Mouse (Mus musculus) thymus, adult 2 months (tissue): Measurements from ENCODE around the gene Mest. TPM values are rescaled to one million over a fixed set of nuclear protein-coding genes. Genes with fewer than 3 reads are reported as not detected.

ENCODE experiments used
- DNase-seq: peaks from one replicate; pipeline ENCODE4 v3.0.0; 2021
- H3K27ac ChIP-seq: fragments of 200-500 bp; 2 replicates; pipeline ENCODE4 v1.5.1; 2012; ENCODE audit warnings: low read length, control low read depth; ENCODE audit not compliant: control insufficient read depth, insufficient read depth
- H3K27me3 ChIP-seq: fragments of 200-500 bp; 2 replicates; pipeline ENCODE4 v1.6.1; 2012; ENCODE audit warnings: mild to moderate bottlenecking, low read length, moderate library complexity, mixed read lengths; ENCODE audit not compliant: control insufficient read depth, insufficient read depth
- H3K36me3 ChIP-seq: fragments of 200-500 bp; 2 replicates; pipeline ENCODE4 v1.6.1; 2012; ENCODE audit warnings: mild to moderate bottlenecking, low read length, moderate library complexity; ENCODE audit not compliant: control insufficient read depth, insufficient read depth
- H3K4me1 ChIP-seq: fragments of 200-500 bp; replicated peaks from 2 replicates; pipeline ENCODE4 v1.6.1; 2012; ENCODE audit warnings: low read length; ENCODE audit not compliant: control insufficient read depth, insufficient read depth
- H3K4me3 ChIP-seq: fragments of 200-500 bp; 2 replicates; pipeline ENCODE4 v1.5.1; 2012; ENCODE audit warnings: mild to moderate bottlenecking, low read length, control low read depth, moderate library complexity; ENCODE audit not compliant: control insufficient read depth, insufficient read depth
- CTCF ChIP-seq: fragments of 200-500 bp; IDR thresholded peaks from 2 replicates; pipeline ENCODE4 v1.5.1; 2012; ENCODE audit warnings: mild to moderate bottlenecking, control low read depth, low read length, moderate library complexity, borderline replicate concordance; ENCODE audit not compliant: control insufficient read depth, poor library complexity, insufficient read depth; ENCODE audit errors: extremely low read depth
- POLR2A ChIP-seq: fragments of 200-500 bp; IDR thresholded peaks from 2 replicates; pipeline ENCODE4 v1.6.1; 2012; ENCODE audit warnings: mild to moderate bottlenecking, low read length, control low read depth, moderate library complexity; ENCODE audit not compliant: control insufficient read depth, poor library complexity, insufficient read depth; ENCODE audit errors: extremely low read depth
- WGBS: fragments of 180-500 bp; shearing (Covaris S2); methylation state at CpG from one replicate; pipeline ENCODE4 v1.1.7; 2018; 5-methylcytosine and 5-hydroxymethylcytosine counted together
- polyA plus RNA-seq: library from polyadenylated mRNA; depleted of rRNA; stranded (reverse); fragments of >200 nt; gene quantifications from 2 replicates; pipeline ENCODE4 v1.2.3, GENCODE M21; 2012

Gene Mest
- polyA plus RNA-seq, 1 experiment: 13.3 TPM

DNA sequence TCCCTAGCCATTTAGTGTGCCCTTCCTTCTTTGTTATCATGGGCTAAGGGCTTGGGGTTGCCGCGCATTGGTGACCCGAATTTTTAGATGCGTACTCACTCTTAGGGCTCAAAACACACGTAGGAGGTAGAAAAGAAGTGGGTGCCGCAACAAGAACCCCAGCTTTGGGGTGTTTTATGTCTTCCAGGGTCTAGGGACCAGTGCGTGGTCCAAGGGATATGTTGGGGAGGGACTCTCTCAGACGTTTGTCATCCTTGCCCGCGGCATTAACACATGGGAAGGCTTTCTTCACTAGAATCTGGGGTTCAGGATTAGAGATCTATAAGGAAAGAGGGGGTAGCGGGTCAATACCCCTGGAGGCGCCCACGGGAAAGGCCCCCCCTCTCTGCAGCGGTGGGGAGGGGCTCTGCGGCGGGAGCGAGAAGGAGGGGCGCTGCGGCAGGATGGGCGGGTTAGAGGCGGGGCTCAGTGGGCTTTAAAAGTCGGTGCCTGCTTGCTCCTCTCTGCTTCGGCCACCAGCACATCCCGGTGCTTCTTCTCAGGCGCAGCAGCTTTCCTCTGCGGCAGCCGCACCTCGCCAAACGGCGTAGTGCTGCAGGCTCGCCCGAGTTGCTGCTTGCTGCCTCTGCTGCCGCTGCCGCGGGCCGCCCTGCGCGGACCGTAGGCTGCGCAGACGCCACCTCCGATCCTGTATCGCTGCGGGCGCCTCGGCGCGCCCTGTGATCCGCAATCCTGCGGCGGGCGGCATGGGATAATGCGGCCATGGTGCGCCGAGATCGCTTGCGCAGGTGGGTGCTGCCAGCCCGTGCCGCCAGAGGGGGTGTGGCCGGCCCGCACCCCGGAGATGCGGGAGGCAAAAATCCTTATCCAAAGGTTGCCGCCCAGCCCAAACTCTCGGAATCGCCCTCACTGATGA is 14.5 kb downstream of the Mest start:
- Histone ChIP-seq H3K36me3 (no peaks in the 10 kb centered on the region), H3K27me3 (peaks cover 11% of the 10 kb centered on the region; the same call in 1 of the 2 replicates), H3K27ac (no peak overlapping the region), H3K4me1 (no peaks in the 10 kb centered on the region; the same call in 1 of the 2 replicates), H3K4me3 (peak overlapping the region; percentile 40)
- DNase-seq: peak; percentile 27
- TF ChIP-seq POLR2A (no peak), CTCF (no peak)
- 42% methylated on average over 66 of the region's 66 CpGs for WGBS

DNA sequence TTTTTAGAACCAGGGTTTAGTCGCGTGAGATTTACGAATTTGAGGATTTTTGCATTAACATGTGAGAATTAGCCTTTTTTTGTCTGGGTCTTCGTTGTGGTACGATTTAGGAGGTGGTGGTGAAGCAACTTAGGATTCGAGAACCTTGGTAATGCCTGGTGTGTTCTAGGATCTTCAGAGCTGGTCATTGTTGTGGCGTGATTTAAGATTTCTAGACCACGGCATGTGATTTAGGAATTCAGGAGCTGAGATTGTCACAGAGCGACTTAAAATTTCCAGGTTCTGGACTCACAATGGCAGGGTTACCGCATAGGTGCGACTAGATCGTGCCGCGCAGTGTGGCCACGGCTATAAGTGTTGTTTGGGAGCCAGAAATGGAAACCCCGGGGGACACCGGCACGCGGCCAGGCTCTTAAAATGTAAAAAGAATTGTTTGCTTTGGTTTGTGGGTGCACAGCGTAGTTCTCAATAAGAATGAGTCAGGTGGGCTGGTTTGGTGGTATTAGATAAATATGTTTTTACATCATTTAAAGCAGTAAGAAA is 15.2 kb downstream of the Mest start:
- Histone ChIP-seq H3K4me3 (no peak overlapping the region), H3K36me3 (no peaks in the 10 kb centered on the region), H3K27me3 (peaks cover 9% of the 10 kb centered on the region; the same call in 1 of the 2 replicates), H3K27ac (no peak overlapping the region), H3K4me1 (no peaks in the 10 kb centered on the region; the same call in 1 of the 2 replicates)
- 49% methylated on average over 20 of the region's 20 CpGs for WGBS
- TF ChIP-seq POLR2A (no peak), CTCF (no peak)
- DNase-seq: no peak

DNA sequence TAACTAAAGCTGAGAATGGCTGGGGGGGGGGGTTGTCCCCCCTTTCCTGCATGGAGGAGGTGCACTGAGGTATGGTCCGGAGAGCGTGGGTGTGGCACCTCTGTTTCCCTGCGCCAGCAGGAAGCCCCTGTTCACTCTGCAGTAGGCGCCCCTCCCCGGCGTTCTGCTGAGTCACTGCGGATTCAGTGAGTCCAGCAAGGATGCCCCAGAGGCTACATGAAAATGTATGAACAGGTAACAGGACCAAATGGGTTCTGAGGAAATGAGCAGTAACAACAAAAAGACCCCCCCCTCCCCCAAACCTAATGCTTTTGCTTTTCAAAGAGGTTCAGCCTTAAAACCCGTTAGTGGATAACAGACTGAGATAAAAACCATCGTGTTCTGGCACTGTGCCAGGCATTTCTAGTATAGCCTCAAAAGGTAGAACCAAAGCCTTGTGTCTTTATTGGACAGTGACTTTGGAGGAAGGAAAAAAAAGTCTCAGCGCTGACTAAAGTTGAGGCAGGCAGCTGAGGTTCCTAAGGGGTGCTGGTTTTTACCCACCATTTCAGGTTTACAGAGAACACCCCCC is 15.9 kb downstream of the Mest start:
- Histone ChIP-seq H3K27ac (no peak overlapping the region), H3K36me3 (no peaks in the 10 kb centered on the region), H3K4me1 (no peaks in the 10 kb centered on the region; the same call in 1 of the 2 replicates), H3K4me3 (no peak overlapping the region), H3K27me3 (peaks cover 9% of the 10 kb centered on the region; the same call in 1 of the 2 replicates)
- no peak for TF ChIP-seq CTCF
- no peak for TF ChIP-seq POLR2A
- DNase-seq: no peak
- WGBS: 50% methylated on average over 10 of the region's 10 CpGs

DNA sequence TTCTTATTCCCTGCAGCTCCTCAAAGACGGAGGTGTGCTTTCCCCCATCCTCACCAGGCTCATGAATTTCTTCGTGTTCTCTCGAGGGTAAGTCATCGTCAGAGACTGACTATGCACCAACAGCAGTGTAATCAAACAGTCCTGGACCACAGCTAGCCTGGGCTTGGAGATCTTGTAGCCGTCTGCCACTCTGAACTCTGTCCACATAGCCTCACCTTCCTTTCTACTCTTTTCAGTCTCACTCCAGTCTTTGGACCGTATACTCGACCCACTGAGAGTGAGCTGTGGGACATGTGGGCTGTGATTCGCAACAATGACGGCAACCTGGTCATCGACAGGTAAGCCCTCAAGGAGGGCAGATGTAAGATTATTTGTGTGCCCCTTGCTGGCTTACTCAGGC is 21.5 kb downstream of the Mest start:
- TF ChIP-seq POLR2A (no peak), CTCF (no peak)
- Histone ChIP-seq H3K4me1 (no peaks in the 10 kb centered on the region), H3K27ac (no peak overlapping the region), H3K4me3 (no peak overlapping the region), H3K36me3 (peaks cover 16% of the 10 kb centered on the region), H3K27me3 (no peaks in the 10 kb centered on the region)
- no peak for DNase-seq
- WGBS: 95% methylated on average over 10 of the region's 10 CpGs

DNA sequence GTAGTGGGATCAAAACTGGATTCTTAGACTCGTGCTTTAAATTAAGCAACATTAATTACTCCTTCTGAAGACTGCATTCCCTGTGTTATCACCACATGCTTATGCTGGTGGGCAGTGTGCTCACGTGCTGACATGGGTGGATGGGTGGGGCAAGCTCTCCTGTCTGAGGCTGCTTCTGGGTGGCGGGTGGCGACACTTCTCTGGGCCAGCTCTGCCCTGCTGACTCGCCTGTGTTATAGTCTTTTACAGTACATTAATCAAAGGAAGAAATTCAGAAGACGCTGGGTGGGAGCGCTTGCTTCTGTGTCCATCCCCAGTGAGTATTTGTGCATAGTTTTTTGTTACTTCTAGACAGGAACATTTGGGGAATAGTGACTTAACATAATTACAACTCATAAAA is 22.2 kb downstream of the Mest start:
- Histone ChIP-seq H3K27ac (no peak overlapping the region), H3K27me3 (no peaks in the 10 kb centered on the region), H3K36me3 (peaks cover 17% of the 10 kb centered on the region), H3K4me3 (no peak overlapping the region), H3K4me1 (no peaks in the 10 kb centered on the region)
- DNase-seq: no peak
- WGBS: 92% methylated on average over 7 of the region's 7 CpGs
- TF ChIP-seq POLR2A: no peak
- TF ChIP-seq CTCF: no peak

DNA sequence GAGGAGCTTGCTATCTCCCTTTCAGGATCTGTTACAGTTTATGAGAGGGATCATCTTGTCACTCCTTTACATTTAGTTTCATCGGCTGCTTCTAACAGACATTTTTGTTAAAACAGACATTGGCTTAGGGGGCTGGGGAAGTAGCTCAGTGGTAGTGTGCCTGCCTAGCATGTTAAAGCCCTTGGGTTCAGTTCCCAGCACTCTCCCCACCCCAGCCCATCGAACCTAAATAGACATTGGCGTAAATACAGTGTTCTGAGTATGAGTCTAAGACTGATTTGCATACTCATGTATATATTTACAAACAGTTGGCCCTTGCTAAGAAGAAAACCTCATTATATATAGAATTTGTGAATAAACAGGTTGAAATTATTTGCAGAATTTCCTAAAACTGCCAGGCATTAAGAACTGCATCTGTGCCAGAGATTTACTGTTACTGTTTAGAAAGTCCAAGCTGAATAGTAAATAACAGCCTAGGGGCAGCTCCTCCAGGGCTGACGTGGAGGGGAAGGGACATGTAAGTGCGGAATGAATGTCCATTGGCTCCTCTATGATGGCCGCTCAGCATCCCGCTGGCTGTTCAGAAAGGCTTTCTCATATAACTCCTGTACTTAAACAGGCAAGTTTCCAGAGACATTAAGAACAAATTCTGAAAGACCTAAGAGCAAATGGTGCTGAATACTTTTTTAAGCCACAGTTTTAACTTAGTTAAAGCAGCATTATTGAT is 24.4 kb downstream of the Mest start:
- H3K36me3 ChIP-seq: peaks cover 17% of the 10 kb centered on the region
- H3K27ac ChIP-seq: no peak overlapping the region
- WGBS: 95% methylated on average over 7 of the region's 7 CpGs
- H3K4me3 ChIP-seq: no peak overlapping the region
- no peaks in the 10 kb centered on the region for H3K4me1 ChIP-seq
- no peak for TF ChIP-seq POLR2A
- no peak for TF ChIP-seq CTCF
- no peak for DNase-seq
- H3K27me3 ChIP-seq: no peaks in the 10 kb centered on the region
